Mouse (Mus musculus) erythroblast, embryonic 14.5 days (primary cell): ENCODE data around the gene Dpp4.

ENCODE experiments used
- GATA1 ChIP-seq: IDR thresholded peaks from 2 replicates; pipeline ENCODE4 v1.6.1; 2012; ENCODE audit warnings: low read length, inconsistent platforms, mixed read lengths
- TAL1 ChIP-seq: IDR thresholded peaks from 3 replicates; pipeline ENCODE4 v1.6.1; 2012; ENCODE audit warnings: low read length, inconsistent platforms, mixed read lengths

- no peak for TF ChIP-seq GATA1
- TF ChIP-seq TAL1, result no peak
These were observed 42.0 kb upstream of the Dpp4 start for GRCm38 (mm10) chr2:62454033-62454432.
